Mouse (Mus musculus): ENCODE results near the gene Slc40a1. TPM values are rescaled to one million over a fixed set of nuclear protein-coding genes. Genes with fewer than 3 reads are reported as not detected.

Gene Slc40a1
- total RNA-seq, 1 experiment: 3.1 TPM

GRCm38 (mm10) chr1:45883378-45883777 lies 42.9 kb downstream of the Slc40a1 start:
- in situ Hi-C loops (cut with MboI; ENCODE audit: low sequenced_read_pairs in 2 of 2, unreplicated experiment in 2 of 2): no loop called here
- H3K9ac ChIP-seq (ENCODE audit: insufficient read depth, low read depth, low read length, poor library complexity, severe bottlenecking): no peak overlapping the region
- H3K36me3 ChIP-seq (ENCODE audit: control insufficient read depth, insufficient read depth, low read length, poor library complexity, severe bottlenecking): no peaks in the 10 kb centered on the region
- peaks cover 0 to 9% of the 10 kb centered on the region in 2 experiments; a peak in 1 of 4 replicates for H3K4me1 ChIP-seq (ENCODE audit: control insufficient read depth in 2 of 2, insufficient read depth in 2 of 2, low read length in 2 of 2, poor library complexity in 1 of 2)
- no peaks in the 10 kb centered on the region for H3K9me3 ChIP-seq (ENCODE audit: control insufficient read depth, insufficient read depth, low read depth, low read length)
- DNase-seq (ENCODE audit: low read depth, low spot score): no peak
- TF ChIP-seq ZC3H11A (IDR thresholded peaks at IDR 0.05; ENCODE audit: borderline replicate concordance, low read depth, low read length): no peak
- no peak for TF ChIP-seq CHD2 (IDR thresholded peaks at IDR 0.05; ENCODE audit: low read depth, low read length)
- TF ChIP-seq ZNF384 (IDR thresholded peaks at IDR 0.05; ENCODE audit: low read depth, low read length): no peak
- TF ChIP-seq MAFK (IDR thresholded peaks at IDR 0.05; ENCODE audit: insufficient read depth, low read depth, low read length): no peak
- no peak for TF ChIP-seq HCFC1 (IDR thresholded peaks at IDR 0.05; ENCODE audit: borderline replicate concordance, insufficient read depth, low read length)
- no peak overlapping the region for H3K27ac ChIP-seq (ENCODE audit: insufficient read depth, low read depth, low read length, poor library complexity, severe bottlenecking)
- no peak overlapping the region for H3K4me3 ChIP-seq (ENCODE audit: insufficient read depth in 1 of 2, low read depth in 1 of 2, low read length in 2 of 2, poor library complexity in 1 of 2, severe bottlenecking in 1 of 2)

DNA sequence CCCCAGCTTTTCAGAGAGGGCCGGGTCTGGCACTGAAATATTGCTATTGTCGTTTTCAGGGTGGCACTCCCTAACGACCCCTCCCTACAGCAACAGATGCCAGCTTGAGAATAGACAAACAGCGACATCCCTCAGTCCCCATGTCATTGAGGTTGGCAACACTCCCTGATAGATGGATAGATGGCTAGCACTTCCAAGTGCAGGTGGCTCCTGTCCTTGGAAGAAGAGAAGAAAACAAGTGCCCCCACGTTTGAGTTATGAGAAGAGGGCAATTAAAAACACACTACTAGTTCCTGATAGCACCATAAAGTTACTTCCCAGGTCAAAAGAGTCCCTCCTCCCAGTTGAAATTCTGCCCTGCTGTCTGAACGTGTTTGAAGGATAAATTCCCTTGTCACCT lies 44.2 kb downstream of the Slc40a1 start:
- DNase-seq (ENCODE audit: low read depth, low spot score): no peak
- Histone ChIP-seq H3K9ac (ENCODE audit: insufficient read depth, low read depth, low read length, poor library complexity, severe bottlenecking) (no peak overlapping the region), H3K4me1 (ENCODE audit: control insufficient read depth in 2 of 2, insufficient read depth in 2 of 2, low read length in 2 of 2, poor library complexity in 1 of 2) (peaks cover 0 to 9% of the 10 kb centered on the region in 2 experiments; a peak in 1 of 4 replicates), H3K4me3 (ENCODE audit: insufficient read depth in 1 of 2, low read depth in 1 of 2, low read length in 2 of 2, poor library complexity in 1 of 2, severe bottlenecking in 1 of 2) (no peak overlapping the region), H3K9me3 (ENCODE audit: control insufficient read depth, insufficient read depth, low read depth, low read length) (no peaks in the 10 kb centered on the region), H3K36me3 (ENCODE audit: control insufficient read depth, insufficient read depth, low read length, poor library complexity, severe bottlenecking) (no peaks in the 10 kb centered on the region), H3K27ac (ENCODE audit: insufficient read depth, low read depth, low read length, poor library complexity, severe bottlenecking) (no peak overlapping the region)
- in situ Hi-C loops (cut with MboI; ENCODE audit: low sequenced_read_pairs in 2 of 2, unreplicated experiment in 2 of 2): no loop called here
- TF ChIP-seq ZNF384 (IDR thresholded peaks at IDR 0.05; ENCODE audit: low read depth, low read length): no peak
- no peak for TF ChIP-seq HCFC1 (IDR thresholded peaks at IDR 0.05; ENCODE audit: borderline replicate concordance, insufficient read depth, low read length)
- TF ChIP-seq CHD2 (IDR thresholded peaks at IDR 0.05; ENCODE audit: low read depth, low read length): no peak
- TF ChIP-seq MAFK (IDR thresholded peaks at IDR 0.05; ENCODE audit: insufficient read depth, low read depth, low read length): no peak
- no peak for TF ChIP-seq ZC3H11A (IDR thresholded peaks at IDR 0.05; ENCODE audit: borderline replicate concordance, low read depth, low read length)

DNA sequence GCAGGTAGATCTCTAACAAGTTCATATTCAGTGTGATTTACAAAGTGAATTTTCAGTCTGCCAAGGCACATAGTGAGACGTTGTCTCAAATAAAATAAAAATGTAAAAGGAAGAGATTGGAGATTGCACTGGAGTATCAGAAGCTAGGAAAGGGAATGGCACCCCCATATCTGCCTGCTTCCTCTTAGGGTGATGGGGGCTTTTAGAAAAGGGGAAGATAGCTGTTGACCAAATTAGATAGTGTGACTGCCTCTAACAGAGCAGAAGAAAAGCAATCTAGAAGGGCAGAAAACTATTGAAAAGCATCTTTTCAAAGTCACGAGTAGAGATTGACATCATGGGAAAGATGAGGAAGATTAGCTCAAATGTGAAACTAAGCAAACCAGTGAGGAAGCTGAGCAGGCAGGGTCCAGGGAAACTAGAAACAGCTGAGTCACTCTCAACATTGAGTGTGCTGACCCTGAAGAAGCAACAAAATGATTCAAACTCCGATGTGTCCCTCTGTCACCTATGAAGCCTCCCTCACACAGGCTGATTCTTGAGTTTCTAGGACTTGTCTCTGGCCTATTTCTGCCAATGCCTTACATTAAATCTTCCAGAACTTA lies 45.0 kb downstream of the Slc40a1 start:
- no peak overlapping the region for H3K27ac ChIP-seq (ENCODE audit: insufficient read depth, low read depth, low read length, poor library complexity, severe bottlenecking)
- in situ Hi-C loops (cut with MboI; ENCODE audit: low sequenced_read_pairs in 2 of 2, unreplicated experiment in 2 of 2): no loop called here
- H3K9me3 ChIP-seq (ENCODE audit: control insufficient read depth, insufficient read depth, low read depth, low read length): no peaks in the 10 kb centered on the region
- H3K9ac ChIP-seq (ENCODE audit: insufficient read depth, low read depth, low read length, poor library complexity, severe bottlenecking): no peak overlapping the region
- no peaks in the 10 kb centered on the region for H3K36me3 ChIP-seq (ENCODE audit: control insufficient read depth, insufficient read depth, low read length, poor library complexity, severe bottlenecking)
- DNase-seq (ENCODE audit: low read depth, low spot score): no peak
- TF ChIP-seq ZC3H11A (IDR thresholded peaks at IDR 0.05; ENCODE audit: borderline replicate concordance, low read depth, low read length): no peak
- H3K4me3 ChIP-seq (ENCODE audit: insufficient read depth in 1 of 2, low read depth in 1 of 2, low read length in 2 of 2, poor library complexity in 1 of 2, severe bottlenecking in 1 of 2): no peak overlapping the region
- peaks cover 0 to 9% of the 10 kb centered on the region in 2 experiments; a peak in 1 of 4 replicates for H3K4me1 ChIP-seq (ENCODE audit: control insufficient read depth in 2 of 2, insufficient read depth in 2 of 2, low read length in 2 of 2, poor library complexity in 1 of 2)

DNA sequence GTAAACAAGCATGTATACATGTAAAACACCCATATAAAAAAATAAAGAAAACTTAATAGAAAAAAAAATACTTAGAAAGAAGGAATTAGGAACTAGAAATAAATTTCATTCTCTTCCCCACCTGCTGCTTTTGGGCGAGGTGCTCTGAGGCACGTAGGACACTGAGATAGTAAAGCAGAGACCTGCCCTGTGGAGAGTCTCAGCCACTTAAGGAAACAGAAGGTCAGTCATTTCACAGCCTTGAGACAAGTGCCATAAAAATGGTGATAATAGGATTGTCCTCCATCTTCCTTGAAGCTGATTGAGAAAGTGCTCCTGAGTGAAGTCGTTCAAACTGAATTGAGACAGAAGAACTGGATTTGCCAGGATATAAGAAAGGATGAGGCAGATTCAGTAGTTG lies 48.9 kb downstream of the Slc40a1 start:
- TF ChIP-seq ZNF384 (IDR thresholded peaks at IDR 0.05; ENCODE audit: low read depth, low read length) (no peak), MAFK (IDR thresholded peaks at IDR 0.05; ENCODE audit: insufficient read depth, low read depth, low read length) (no peak), HCFC1 (IDR thresholded peaks at IDR 0.05; ENCODE audit: borderline replicate concordance, insufficient read depth, low read length) (no peak), CHD2 (IDR thresholded peaks at IDR 0.05; ENCODE audit: low read depth, low read length) (no peak), ZC3H11A (IDR thresholded peaks at IDR 0.05; ENCODE audit: borderline replicate concordance, low read depth, low read length) (no peak)
- no peak overlapping the region for H3K27ac ChIP-seq (ENCODE audit: insufficient read depth, low read depth, low read length, poor library complexity, severe bottlenecking)
- peaks cover 3 to 7% of the 10 kb centered on the region in 2 experiments; a peak in 2 of 4 replicates for H3K4me1 ChIP-seq (ENCODE audit: control insufficient read depth in 2 of 2, insufficient read depth in 2 of 2, low read length in 2 of 2, poor library complexity in 1 of 2)
- no peak overlapping the region for H3K9ac ChIP-seq (ENCODE audit: insufficient read depth, low read depth, low read length, poor library complexity, severe bottlenecking)
- in situ Hi-C loops (cut with MboI; ENCODE audit: low sequenced_read_pairs in 2 of 2, unreplicated experiment in 2 of 2): no loop called here
- H3K36me3 ChIP-seq (ENCODE audit: control insufficient read depth, insufficient read depth, low read length, poor library complexity, severe bottlenecking): no peaks in the 10 kb centered on the region
- no peak for DNase-seq (ENCODE audit: low read depth, low spot score)
- H3K9me3 ChIP-seq (ENCODE audit: control insufficient read depth, insufficient read depth, low read depth, low read length): no peaks in the 10 kb centered on the region
- no peak overlapping the region for H3K4me3 ChIP-seq (ENCODE audit: insufficient read depth in 1 of 2, low read depth in 1 of 2, low read length in 2 of 2, poor library complexity in 1 of 2, severe bottlenecking in 1 of 2)
